Mouse (Mus musculus) heart, embryonic 12.5 days (tissue): ENCODE data around the gene Lyl1. TPM values are rescaled to one million over a fixed set of nuclear protein-coding genes. Genes with fewer than 3 reads are reported as not detected.

Experiments
- ATAC-seq: fragments of 200-750 bp; cut with Nextera tagmentation; 2 replicates; pipeline ENCODE4 v1.8.0; 2017; ENCODE audit warnings: moderate TSS enrichment, moderate library complexity; ENCODE audit not compliant: insufficient number of reproducible peaks, low FRiP score
- H3K27ac ChIP-seq: fragments of 300-500 bp; sonication (generic); 2 replicates; pipeline ENCODE4 v1.5.1; 2016; ENCODE audit warnings: mild to moderate bottlenecking, moderate library complexity; ENCODE audit not compliant: poor library complexity, severe bottlenecking
- H3K27me3 ChIP-seq: fragments of 300-500 bp; sonication (generic); replicated peaks from 2 replicates; pipeline ENCODE4 v1.6.1; 2016; ENCODE audit warnings: mild to moderate bottlenecking, moderate library complexity
- H3K36me3 ChIP-seq: fragments of 300-500 bp; sonication (generic); 2 replicates; pipeline ENCODE4 v1.6.1; 2016; ENCODE audit warnings: mild to moderate bottlenecking, moderate library complexity
- H3K4me1 ChIP-seq: fragments of 300-500 bp; sonication (generic); replicated peaks from 2 replicates; pipeline ENCODE4 v1.6.1; 2016; ENCODE audit warnings: mild to moderate bottlenecking
- H3K4me2 ChIP-seq: fragments of 300-500 bp; sonication (generic); 2 replicates; pipeline ENCODE4 v1.6.1; 2016; ENCODE audit warnings: mild to moderate bottlenecking, moderate library complexity
- H3K4me3 ChIP-seq: fragments of 300-500 bp; sonication (generic); 2 replicates; pipeline ENCODE4 v1.5.1; 2016; ENCODE audit warnings: mild to moderate bottlenecking
- H3K9ac ChIP-seq: fragments of 300-500 bp; sonication (generic); 2 replicates; pipeline ENCODE4 v1.6.1; 2016; ENCODE audit warnings: mild to moderate bottlenecking, moderate library complexity
- H3K9me3 ChIP-seq: fragments of 300-500 bp; sonication (generic); replicated peaks from 2 replicates; pipeline ENCODE4 v1.6.1; 2016; ENCODE audit warnings: mild to moderate bottlenecking, moderate library complexity
- WGBS: fragments of 180-500 bp; shearing (Covaris S2); methylation state at CpG from one replicate; pipeline ENCODE4 v1.1.7; 2016; 5-methylcytosine and 5-hydroxymethylcytosine counted together
- polyA plus RNA-seq: library from polyadenylated mRNA; unstranded; fragments of >200 nt; fragmentation: Nextera tagmentation; extraction: Ambion mirVana; gene quantifications from 2 replicates; pipeline ENCODE4 v1.2.1, GENCODE M21; 2016

Gene Lyl1
- 18.1 and 19.7 TPM in 2 replicates for polyA plus RNA-seq

DNA sequence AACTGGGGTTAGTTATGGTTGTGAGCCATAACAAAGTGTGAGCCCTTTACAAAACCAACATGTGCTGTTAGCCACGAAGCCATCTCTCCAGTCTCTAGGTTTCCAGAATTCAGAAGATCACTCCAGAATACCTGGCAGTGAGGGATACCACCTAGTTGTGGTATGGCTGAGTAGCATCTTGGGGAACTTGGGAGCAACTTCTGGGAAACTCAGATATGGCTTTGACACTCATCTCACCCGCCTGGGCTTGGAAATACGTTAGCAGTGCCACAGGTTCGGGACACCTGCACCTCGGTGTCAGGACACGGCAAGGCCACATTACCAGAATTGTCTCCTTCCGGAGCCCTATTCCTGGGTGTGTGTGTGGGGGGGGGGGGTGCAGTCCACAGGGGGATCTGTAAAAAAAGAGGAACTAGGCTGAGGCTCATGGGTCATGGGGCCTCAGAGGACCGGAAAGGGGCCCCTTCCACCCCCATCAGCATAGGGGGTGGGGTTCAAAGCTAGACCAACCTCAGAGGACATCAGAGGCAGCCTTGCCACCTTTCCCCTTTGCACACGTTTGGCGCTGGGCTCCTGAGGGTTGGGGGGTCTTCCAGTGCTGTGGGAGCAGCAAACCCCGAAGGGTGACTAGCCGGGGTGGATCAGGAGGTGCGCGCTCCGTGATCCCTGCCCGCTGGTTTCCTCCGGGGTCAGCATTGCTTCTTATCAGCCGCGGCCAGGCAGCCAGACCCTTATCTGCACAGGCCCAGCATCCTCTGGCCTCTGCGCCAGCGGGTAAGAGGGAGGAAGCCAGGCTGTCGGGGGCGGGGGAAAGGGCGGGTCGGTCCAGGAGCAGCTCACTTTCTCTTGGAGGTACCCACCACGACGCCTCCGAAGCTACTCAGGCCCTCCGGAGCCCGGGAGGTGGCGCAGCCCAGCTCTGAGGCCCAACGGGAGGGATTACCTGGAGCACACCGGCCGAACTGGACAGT, at the start of gene Lyl1:
Lyl1 (plus strand) TSS at position 517 of the 971 bp plus-strand sequence.
- Histone ChIP-seq H3K27ac (peak within 1 kb of the TSS; percentile 91), H3K27me3 (peaks cover 33% of the 10 kb centered on the region), H3K9me3 (no peaks in the 10 kb centered on the region), H3K4me1 (peaks cover 65% of the 10 kb centered on the region), H3K4me3 (peak within 1 kb of the TSS; percentile 54), H3K9ac (peak within 1 kb of the TSS; percentile 79), H3K36me3 (peaks cover 34% of the 10 kb centered on the region), H3K4me2 (peak within 1 kb of the TSS; percentile 66)
- 5% methylated on average over 34 of the region's 34 CpGs for WGBS
- ATAC-seq = peak; percentile 89

- ATAC-seq = no peak
- WGBS = 52% methylated on average over 9 of the region's 9 CpGs
- Histone ChIP-seq H3K4me2 (no peak overlapping the region), H3K36me3 (no peaks in the 10 kb centered on the region), H3K4me1 (peaks cover 48% of the 10 kb centered on the region), H3K4me3 (no peak overlapping the region), H3K9ac (no peak overlapping the region), H3K9me3 (no peaks in the 10 kb centered on the region), H3K27me3 (no peaks in the 10 kb centered on the region), H3K27ac (peak overlapping the region; percentile 60)
These were observed 48.1 kb upstream of the Lyl1 start for GRCm38 (mm10) chr8:84653092-84653631.

DNA sequence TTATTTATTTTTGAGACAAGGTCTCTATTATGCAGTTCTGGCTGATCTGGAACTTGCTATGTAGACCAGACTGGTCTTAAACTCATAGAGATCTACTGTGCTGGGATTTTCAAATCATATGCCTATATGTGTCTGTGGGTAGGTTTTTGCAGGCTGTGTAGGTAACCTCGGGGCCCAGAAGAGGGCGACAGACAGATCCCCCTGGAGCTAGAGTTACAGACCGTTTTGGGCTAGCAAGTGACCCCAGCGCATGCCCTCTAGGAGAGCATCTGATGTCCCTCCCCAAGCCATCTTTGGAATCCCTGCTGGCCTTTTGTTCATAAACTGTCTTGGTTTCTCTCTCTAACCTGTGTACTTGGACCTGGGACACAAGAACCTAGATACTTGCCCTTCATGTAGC, 46.7 kb upstream of the Lyl1 start:
- Histone ChIP-seq H3K4me3 (no peak overlapping the region), H3K4me1 (peaks cover 55% of the 10 kb centered on the region), H3K27me3 (no peaks in the 10 kb centered on the region), H3K4me2 (0 out of 2 replicates have a peak overlapping the region, but pooled peaks have one; percentile 93), H3K27ac (peak overlapping the region; percentile 97), H3K36me3 (no peaks in the 10 kb centered on the region), H3K9me3 (no peaks in the 10 kb centered on the region), H3K9ac (no peak overlapping the region)
- 28% methylated on average over 4 of the region's 4 CpGs for WGBS
- ATAC-seq = no peak

DNA sequence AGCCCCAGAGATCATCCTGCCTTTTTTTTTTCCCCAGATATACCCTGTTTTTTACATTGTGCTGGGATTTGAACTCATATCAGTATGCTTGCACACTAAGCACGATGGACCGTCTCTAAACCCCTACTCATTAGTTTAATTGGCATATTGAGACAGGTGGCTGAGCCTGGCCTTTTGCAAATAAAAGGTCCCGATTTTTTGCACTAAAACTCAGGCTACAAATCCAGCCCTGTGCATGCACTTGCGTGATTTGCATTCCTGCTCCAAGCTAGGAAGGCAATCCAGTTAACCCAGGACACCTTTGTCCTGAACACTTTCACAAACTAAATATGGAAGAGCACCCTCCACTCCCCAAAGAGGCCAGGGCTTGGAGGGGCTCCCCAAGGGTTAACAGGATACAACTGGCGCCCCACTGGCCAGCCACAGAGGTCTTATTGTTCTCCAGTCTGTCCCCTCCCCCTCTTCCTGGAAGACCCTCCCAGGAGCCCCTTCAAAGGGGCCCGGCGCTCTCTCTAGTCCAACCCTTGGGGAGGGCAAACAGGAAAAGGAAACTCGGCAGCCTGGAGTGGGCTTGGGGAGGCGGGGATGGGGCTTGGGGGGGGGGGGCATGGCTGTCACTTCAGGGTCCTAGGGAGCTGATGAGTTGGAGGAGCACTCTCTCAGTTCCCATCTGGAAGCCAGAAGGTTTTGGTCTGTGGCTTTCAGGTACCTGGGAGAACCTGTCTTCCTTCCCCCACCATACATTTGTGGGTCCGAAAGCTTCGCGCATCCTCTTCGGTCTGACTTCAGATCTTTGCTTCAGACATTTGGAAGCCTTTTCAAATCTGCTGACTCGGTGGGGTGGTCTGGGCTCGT, 45.7 kb upstream of the Lyl1 start:
- Histone ChIP-seq H3K27ac (peak overlapping the region; percentile 97), H3K4me1 (peaks cover 60% of the 10 kb centered on the region)

GRCm38 (mm10) chr8:84656191-84656525, 45.1 kb upstream of the Lyl1 start:
- WGBS = 1% methylated on average over 10 of the region's 10 CpGs
- no peak; the same call in 1 of the 2 replicates for ATAC-seq

More for the DNA sequence above, 45.7 kb upstream of the Lyl1 start:
- 2% methylated on average over 15 of the region's 15 CpGs for WGBS
- Histone ChIP-seq H3K4me3 (peak overlapping the region; percentile 57), H3K27me3 (no peaks in the 10 kb centered on the region), H3K9me3 (no peaks in the 10 kb centered on the region), H3K4me2 (peak overlapping the region; percentile 93), H3K9ac (peak overlapping the region; percentile 84), H3K36me3 (no peaks in the 10 kb centered on the region)
- peak; percentile 77 for ATAC-seq

GRCm38 (mm10) chr8:84656641-84657126, 44.6 kb upstream of the Lyl1 start:
- peak overlapping the region; percentile 93 for H3K4me2 ChIP-seq
- peak overlapping the region; percentile 84 for H3K9ac ChIP-seq
- H3K4me3 ChIP-seq = peak overlapping the region; percentile 57
- ATAC-seq = peak; percentile 77
- WGBS = under 1% methylated on average over 23 of the region's 23 CpGs
- peaks cover 65% of the 10 kb centered on the region for H3K4me1 ChIP-seq
- H3K27ac ChIP-seq = peak overlapping the region; percentile 97
- H3K36me3 ChIP-seq = no peaks in the 10 kb centered on the region
- no peaks in the 10 kb centered on the region for H3K9me3 ChIP-seq
- no peaks in the 10 kb centered on the region for H3K27me3 ChIP-seq

More at GRCm38 (mm10) chr8:84656191-84656525, 45.1 kb upstream of the Lyl1 start:
- Histone ChIP-seq H3K4me1 (peaks cover 65% of the 10 kb centered on the region), H3K9ac (peak overlapping the region; percentile 84), H3K4me3 (peak overlapping the region; percentile 57), H3K9me3 (no peaks in the 10 kb centered on the region), H3K4me2 (peak overlapping the region; percentile 93), H3K27ac (peak overlapping the region; percentile 97), H3K27me3 (no peaks in the 10 kb centered on the region), H3K36me3 (no peaks in the 10 kb centered on the region)

GRCm38 (mm10) chr8:84657203-84657602, 44.1 kb upstream of the Lyl1 start:
- H3K4me1 ChIP-seq = peaks cover 65% of the 10 kb centered on the region
- peak overlapping the region; percentile 84 for H3K9ac ChIP-seq
- no peak for ATAC-seq

GRCm38 (mm10) chr8:84657680-84658079, 43.6 kb upstream of the Lyl1 start:
- 44% methylated on average over 4 of the region's 4 CpGs for WGBS
- Histone ChIP-seq H3K4me1 (peaks cover 65% of the 10 kb centered on the region), H3K4me3 (no peak overlapping the region), H3K9ac (peak overlapping the region; percentile 13; the same call in 1 of the 2 replicates), H3K36me3 (no peaks in the 10 kb centered on the region), H3K27ac (peak overlapping the region; percentile 97), H3K27me3 (no peaks in the 10 kb centered on the region), H3K4me2 (peak overlapping the region; percentile 93; the same call in 1 of the 2 replicates), H3K9me3 (no peaks in the 10 kb centered on the region)
- ATAC-seq = no peak

More at GRCm38 (mm10) chr8:84657203-84657602, 44.1 kb upstream of the Lyl1 start:
- H3K9me3 ChIP-seq = no peaks in the 10 kb centered on the region
- no peaks in the 10 kb centered on the region for H3K36me3 ChIP-seq
- H3K4me3 ChIP-seq = peak overlapping the region; percentile 57
- peak overlapping the region; percentile 93 for H3K4me2 ChIP-seq
- peak overlapping the region; percentile 97 for H3K27ac ChIP-seq
- H3K27me3 ChIP-seq = no peaks in the 10 kb centered on the region

GRCm38 (mm10) chr8:84658951-84659350, 42.3 kb upstream of the Lyl1 start:
- H3K4me3 ChIP-seq = no peak overlapping the region
- H3K27me3 ChIP-seq = no peaks in the 10 kb centered on the region
- H3K9ac ChIP-seq = no peak overlapping the region
- no peak for ATAC-seq
- WGBS = 34% methylated on average over 1 of the region's 1 CpGs
- H3K4me1 ChIP-seq = peaks cover 57% of the 10 kb centered on the region
- H3K36me3 ChIP-seq = no peaks in the 10 kb centered on the region
- H3K9me3 ChIP-seq = no peaks in the 10 kb centered on the region
- H3K27ac ChIP-seq = peak overlapping the region; percentile 98; the same call in 1 of the 2 replicates
- H3K4me2 ChIP-seq = peak overlapping the region; percentile 18; the same call in 1 of the 2 replicates

DNA sequence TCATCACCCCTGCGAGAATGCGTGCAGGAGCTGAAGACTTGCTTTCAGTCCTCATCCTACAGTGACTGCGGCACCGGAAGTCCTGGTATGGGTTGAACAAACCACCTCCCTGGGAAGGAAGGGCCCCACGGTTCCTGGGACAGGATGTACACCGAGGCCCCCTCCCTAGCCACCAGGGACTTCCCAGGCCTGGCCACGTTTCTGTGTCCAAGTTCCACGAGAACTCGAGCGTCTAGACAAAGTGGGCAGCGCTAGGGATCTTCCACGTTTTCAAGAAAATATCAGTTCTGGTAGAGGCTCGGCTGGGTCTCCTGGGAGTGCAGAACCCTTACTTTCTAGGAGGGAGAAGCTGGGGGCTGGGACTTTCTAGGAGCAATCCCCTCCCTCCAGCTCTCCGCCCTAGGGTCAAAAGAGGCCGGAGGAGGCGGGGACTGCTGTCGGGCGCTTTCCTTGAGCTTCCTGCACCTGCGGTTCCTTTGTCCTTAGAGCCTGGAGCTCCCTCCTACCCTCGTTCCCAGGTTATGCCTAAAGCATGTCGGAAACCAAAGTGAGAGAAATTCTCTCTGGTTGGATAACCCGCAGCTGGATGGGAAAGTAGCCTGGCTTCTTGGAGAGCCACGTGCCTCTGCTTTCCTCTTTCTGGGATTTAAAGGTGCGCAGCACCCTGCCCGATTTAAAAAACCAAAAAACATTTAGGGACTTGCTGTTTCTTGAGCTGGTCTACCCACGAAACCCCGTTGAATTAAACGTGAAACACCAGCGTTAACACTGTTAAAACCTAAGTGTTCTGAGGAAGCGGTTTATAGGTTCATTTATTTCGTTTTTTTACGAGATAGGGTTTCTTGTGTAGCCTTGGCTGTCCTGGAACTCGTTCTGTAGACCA, 41.1 kb upstream of the Lyl1 start:
- no peaks in the 10 kb centered on the region for H3K27me3 ChIP-seq
- peaks cover 49% of the 10 kb centered on the region for H3K4me1 ChIP-seq
- H3K4me3 ChIP-seq = peak overlapping the region; percentile 91
- no peaks in the 10 kb centered on the region for H3K9me3 ChIP-seq
- H3K36me3 ChIP-seq = no peaks in the 10 kb centered on the region
- peak overlapping the region; percentile 85 for H3K4me2 ChIP-seq
- H3K9ac ChIP-seq = peak overlapping the region; percentile 97
- peak overlapping the region; percentile 98 for H3K27ac ChIP-seq
- WGBS = 2% methylated on average over 33 of the region's 33 CpGs
- no peak for ATAC-seq
